Mouse (Mus musculus) olfactory bulb, adult 2 months (tissue): ENCODE measurements around the gene Gm13276.
"Not testable (repeated sequence)": the region's sequence is repeated elsewhere in the genome, so short reads cannot be mapped to it uniquely, and the experiment has no call there.

Experiments used
- CTCF ChIP-seq: fragments of 200-500 bp; IDR thresholded peaks from 2 replicates; pipeline ENCODE4 v1.5.1; 2012; ENCODE audit warnings: low read depth, mild to moderate bottlenecking, low read length, moderate library complexity; ENCODE audit not compliant: insufficient read depth
- POLR2A ChIP-seq: fragments of 200-500 bp; IDR thresholded peaks from 2 replicates; pipeline ENCODE4 v1.6.1; 2012; ENCODE audit warnings: mild to moderate bottlenecking, low read depth, low read length, moderate library complexity; ENCODE audit not compliant: insufficient read depth

DNA sequence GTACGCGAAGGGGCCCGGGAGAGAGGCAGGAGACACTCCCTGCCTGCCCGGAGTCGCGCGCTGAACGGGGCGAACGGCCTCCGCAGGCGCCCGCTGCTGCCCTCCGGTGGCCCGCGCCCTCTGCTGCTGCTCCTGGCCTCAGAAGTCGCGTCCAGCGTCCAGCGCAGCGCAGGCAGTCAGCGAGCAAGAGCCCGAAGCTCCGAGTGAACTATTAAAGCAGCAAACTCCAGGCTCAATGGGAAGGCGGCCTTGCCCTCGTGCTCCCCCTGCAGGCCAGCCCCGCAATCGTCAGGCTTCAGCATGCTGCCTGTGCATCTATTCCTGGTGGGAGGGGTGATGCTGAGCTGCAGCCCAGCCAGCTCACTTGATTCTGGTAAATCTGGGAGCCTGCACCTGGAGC lies 11.6 kb downstream of the Gm13276 start, which contains the start of gene Gm13279:
- not testable (repeated sequence) for TF ChIP-seq POLR2A, CTCF
